Mouse (Mus musculus): Measurements from ENCODE around the gene Sort1.

Sort1 gene

GRCm38 (mm10) chr3:108295379-108296219, 11.7 kb downstream of the Sort1 start:
- no peak for DNase-seq (ENCODE audit: low read depth, low spot score)

- DNase-seq (ENCODE audit: low read depth, low spot score), result peak; percentile 57
These were observed 12.6 kb downstream of the Sort1 start for GRCm38 (mm10) chr3:108296220-108297049.

- no peak for DNase-seq (ENCODE audit: low read depth, low spot score)
These were observed 13.2 kb downstream of the Sort1 start for GRCm38 (mm10) chr3:108297050-108297419.

GRCm38 (mm10) chr3:108297603-108298553, 14.0 kb downstream of the Sort1 start:
- no peak for DNase-seq (ENCODE audit: low read depth, low spot score)

- no peak for DNase-seq (ENCODE audit: low read depth, low spot score)
These were observed 16.7 kb downstream of the Sort1 start for GRCm38 (mm10) chr3:108300455-108301030.

- DNase-seq (ENCODE audit: low read depth, low spot score), result peak; percentile 51
These were observed 19.8 kb downstream of the Sort1 start for GRCm38 (mm10) chr3:108303683-108304082.

GRCm38 (mm10) chr3:108304747-108305146, 20.9 kb downstream of the Sort1 start:
- no peak for DNase-seq (ENCODE audit: low read depth, low spot score)

GRCm38 (mm10) chr3:108306387-108306786, 22.5 kb downstream of the Sort1 start:
- DNase-seq (ENCODE audit: low read depth, low spot score), result no peak

GRCm38 (mm10) chr3:108307485-108307884, 23.6 kb downstream of the Sort1 start:
- no peak for DNase-seq (ENCODE audit: low read depth, low spot score)

- DNase-seq (ENCODE audit: low read depth, low spot score), result no peak
These were observed 27.0 kb downstream of the Sort1 start for GRCm38 (mm10) chr3:108310921-108311341.

- DNase-seq (ENCODE audit: low read depth, low spot score), result no peak
These were observed 27.8 kb downstream of the Sort1 start for GRCm38 (mm10) chr3:108311688-108312087.

GRCm38 (mm10) chr3:108312414-108312813, 28.5 kb downstream of the Sort1 start:
- no peak for DNase-seq (ENCODE audit: low read depth, low spot score)

- no peak for DNase-seq (ENCODE audit: low read depth, low spot score)
These were observed 29.3 kb downstream of the Sort1 start for GRCm38 (mm10) chr3:108313138-108313537.

GRCm38 (mm10) chr3:108314038-108314675, 30.3 kb downstream of the Sort1 start:
- DNase-seq (ENCODE audit: low read depth, low spot score), result no peak

- DNase-seq (ENCODE audit: low read depth, low spot score), result no peak
These were observed 34.6 kb downstream of the Sort1 start for GRCm38 (mm10) chr3:108318517-108318916.

- DNase-seq (ENCODE audit: low read depth, low spot score), result no peak
These were observed 37.8 kb downstream of the Sort1 start for GRCm38 (mm10) chr3:108321671-108322070.

GRCm38 (mm10) chr3:108322136-108322535, 38.3 kb downstream of the Sort1 start:
- DNase-seq (ENCODE audit: low read depth, low spot score), result no peak

GRCm38 (mm10) chr3:108322962-108323361, 39.1 kb downstream of the Sort1 start:
- no peak for DNase-seq (ENCODE audit: low read depth, low spot score)

- DNase-seq (ENCODE audit: low read depth, low spot score), result no peak
These were observed 41.0 kb downstream of the Sort1 start for GRCm38 (mm10) chr3:108324837-108325236.

- no peak for DNase-seq (ENCODE audit: low read depth, low spot score)
These were observed 41.6 kb downstream of the Sort1 start for GRCm38 (mm10) chr3:108325521-108325920.

GRCm38 (mm10) chr3:108327275-108327674, 43.4 kb downstream of the Sort1 start:
- no peak for DNase-seq (ENCODE audit: low read depth, low spot score)
